Mouse (Mus musculus): ENCODE data around the gene Kcmf1.

- TF ChIP-seq POLR2A (IDR thresholded peaks at IDR 0.05; ENCODE audit: insufficient read length, low read depth): no peak
- TF ChIP-seq USF1 (IDR thresholded peaks at IDR 0.05; ENCODE audit: low read depth): peak; percentile 53
- TF ChIP-seq CEBPB (IDR thresholded peaks at IDR 0.05; ENCODE audit: insufficient read depth, poor library complexity, severe bottlenecking): no peak
- no peak for TF ChIP-seq MAX (IDR thresholded peaks at IDR 0.05; ENCODE audit: low read depth)
- peak in 1 of 3 experiments; percentile 33 for TF ChIP-seq MYOD1 (IDR thresholded peaks at IDR 0.05; ENCODE audit: control insufficient read depth in 1 of 3, insufficient read length in 2 of 3, low read depth in 2 of 3)
- no peak for TF ChIP-seq POLR2AphosphoS2 (IDR thresholded peaks at IDR 0.05; ENCODE audit: insufficient read length, low read depth)
- no peak for TF ChIP-seq TCF3 (IDR thresholded peaks at IDR 0.05; ENCODE audit: insufficient read length, low read depth)
- TF ChIP-seq TCF12 (IDR thresholded peaks at IDR 0.05; ENCODE audit: insufficient read depth, poor library complexity, severe bottlenecking): no peak
- no peak for TF ChIP-seq E2F4 (IDR thresholded peaks at IDR 0.05; ENCODE audit: insufficient read depth)
Measured at GRCm38 (mm10) chr6:72809522-72810149, 90.1 kb downstream of the Kcmf1 start.
